Mouse (Mus musculus) forebrain, embryonic 13.5 days (tissue): Measurements from ENCODE around the gene Msx3. TPM values are rescaled to one million over a fixed set of nuclear protein-coding genes. Genes with fewer than 3 reads are reported as not detected.

Source experiments
- ATAC-seq: fragments of 200-750 bp; cut with Nextera tagmentation; 2 replicates; pipeline ENCODE4 v1.8.0; 2017
- H3K27ac ChIP-seq: fragments of 300-500 bp; sonication (generic); 2 replicates; pipeline ENCODE4 v1.5.1; 2015; ENCODE audit warnings: inconsistent platforms, mild to moderate bottlenecking, moderate library complexity
- H3K27me3 ChIP-seq: fragments of 300-500 bp; sonication (generic); 2 replicates; pipeline ENCODE4 v1.6.1; 2015; ENCODE audit warnings: mild to moderate bottlenecking, inconsistent platforms
- H3K36me3 ChIP-seq: fragments of 300-500 bp; sonication (generic); 2 replicates; pipeline ENCODE4 v1.6.1; 2015; ENCODE audit warnings: mild to moderate bottlenecking, inconsistent platforms; ENCODE audit not compliant: poor library complexity, severe bottlenecking
- H3K4me1 ChIP-seq: fragments of 300-500 bp; sonication (generic); 2 replicates; pipeline ENCODE4 v1.6.1; 2015; ENCODE audit warnings: inconsistent platforms
- H3K4me2 ChIP-seq: fragments of 300-500 bp; sonication (generic); 2 replicates; pipeline ENCODE4 v1.6.1; 2015; ENCODE audit warnings: inconsistent platforms, mild to moderate bottlenecking, moderate library complexity
- H3K4me3 ChIP-seq: fragments of 300-500 bp; sonication (generic); 2 replicates; pipeline ENCODE4 v1.5.1; 2015; ENCODE audit warnings: mild to moderate bottlenecking, inconsistent platforms
- H3K9ac ChIP-seq: fragments of 300-500 bp; sonication (generic); 2 replicates; pipeline ENCODE4 v1.6.1; 2015; ENCODE audit warnings: mild to moderate bottlenecking, inconsistent platforms
- H3K9me3 ChIP-seq: fragments of 300-500 bp; sonication (generic); replicated peaks from 2 replicates; pipeline ENCODE4 v1.6.1; 2016; ENCODE audit warnings: inconsistent platforms
- WGBS: fragments of 180-500 bp; shearing (Covaris S2); methylation state at CpG from one replicate; pipeline ENCODE4 v1.1.7; 2015; 5-methylcytosine and 5-hydroxymethylcytosine counted together
- polyA plus RNA-seq: library from polyadenylated mRNA; unstranded; fragments of >200 nt; fragmentation: Nextera tagmentation; extraction: Ambion mirVana; gene quantifications from 2 replicates; pipeline ENCODE4 v1.2.1, GENCODE M21; 2015

The Msx3 gene
- polyA plus RNA-seq, 1 experiment from 2014 or later = 2.0 TPM

DNA sequence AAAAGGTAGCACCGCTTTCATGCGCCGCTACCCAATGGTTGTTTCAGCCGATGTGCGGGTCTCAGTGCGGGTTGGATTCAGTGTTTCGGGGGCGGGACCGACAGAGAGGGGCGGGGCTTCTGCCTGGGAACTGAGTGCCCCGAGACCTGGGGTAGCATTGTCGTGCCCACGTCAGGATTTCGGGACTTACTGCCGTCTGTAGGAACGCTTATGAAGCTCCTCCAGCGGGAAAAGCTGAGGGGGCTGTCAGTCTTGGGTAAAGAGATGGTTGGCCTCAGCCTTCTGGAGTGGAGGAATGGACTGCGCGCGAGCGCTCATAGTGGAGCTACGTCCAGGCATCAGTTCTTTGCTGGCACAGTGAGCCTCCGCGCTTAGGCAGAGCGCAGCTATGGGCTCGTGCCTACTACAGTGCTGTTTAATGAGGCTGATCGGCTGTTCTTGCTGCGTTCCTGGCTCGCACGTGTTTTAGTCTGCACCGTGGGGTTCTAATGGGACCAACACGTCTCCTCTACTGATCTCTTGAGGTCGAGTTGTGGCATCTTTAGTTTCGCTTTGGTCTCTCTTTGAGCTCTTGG, 313 bp upstream of the Msx3 start:
- Histone ChIP-seq H3K4me2 (peak overlapping the region; percentile 72), H3K9me3 (no peaks in the 10 kb centered on the region), H3K27ac (no peak overlapping the region), H3K4me3 (peak overlapping the region; percentile 42), H3K27me3 (peaks cover 98% of the 10 kb centered on the region), H3K4me1 (peaks cover 25% of the 10 kb centered on the region), H3K36me3 (no peaks in the 10 kb centered on the region), H3K9ac (peak overlapping the region; percentile 38; the same call in 1 of the 2 replicates)
- ATAC-seq = peak; percentile 80
- WGBS = under 1% methylated on average over 34 of the region's 34 CpGs

- no peak overlapping the region for H3K27ac ChIP-seq
- H3K9ac ChIP-seq = no peak overlapping the region
- no peaks in the 10 kb centered on the region for H3K9me3 ChIP-seq
- under 1% methylated on average over 33 of the region's 33 CpGs for WGBS
- peak; percentile 28; the same call in 1 of the 2 replicates for ATAC-seq
- H3K36me3 ChIP-seq = no peaks in the 10 kb centered on the region
- H3K4me2 ChIP-seq = peak overlapping the region; percentile 72
- peaks cover 96% of the 10 kb centered on the region for H3K27me3 ChIP-seq
- peak overlapping the region; percentile 42 for H3K4me3 ChIP-seq
- H3K4me1 ChIP-seq = peaks cover 25% of the 10 kb centered on the region
Observed at GRCm38 (mm10) chr7:140047811-140048311, 1.0 kb downstream of the Msx3 start.

DNA sequence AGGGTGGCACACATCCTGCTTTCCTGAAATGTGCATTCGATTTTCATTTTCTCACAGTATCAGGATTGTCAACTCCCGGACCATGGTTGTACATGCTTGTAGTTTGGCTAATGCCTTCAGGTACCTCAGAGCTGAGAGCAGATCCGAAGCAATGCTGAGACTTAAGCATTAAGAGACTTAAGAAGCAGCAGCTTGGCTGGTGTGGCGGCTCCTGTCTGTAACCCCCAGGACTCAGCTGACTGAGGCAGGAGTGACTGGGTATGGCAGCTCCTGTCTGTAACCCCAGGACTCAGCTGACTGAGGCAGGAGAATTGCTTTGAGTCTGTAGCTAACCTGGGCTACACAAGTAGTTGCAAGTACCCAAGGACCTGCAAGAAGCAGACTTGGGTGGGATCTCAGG, 3.3 kb downstream of the Msx3 start:
- Histone ChIP-seq H3K4me1 (peaks cover 25% of the 10 kb centered on the region), H3K27ac (no peak overlapping the region), H3K4me2 (no peak overlapping the region), H3K9me3 (no peaks in the 10 kb centered on the region), H3K9ac (no peak overlapping the region), H3K27me3 (peaks cover 78% of the 10 kb centered on the region), H3K4me3 (no peak overlapping the region), H3K36me3 (peaks cover 6% of the 10 kb centered on the region)
- 76% methylated on average over 4 of the region's 4 CpGs for WGBS
- ATAC-seq = no peak

DNA sequence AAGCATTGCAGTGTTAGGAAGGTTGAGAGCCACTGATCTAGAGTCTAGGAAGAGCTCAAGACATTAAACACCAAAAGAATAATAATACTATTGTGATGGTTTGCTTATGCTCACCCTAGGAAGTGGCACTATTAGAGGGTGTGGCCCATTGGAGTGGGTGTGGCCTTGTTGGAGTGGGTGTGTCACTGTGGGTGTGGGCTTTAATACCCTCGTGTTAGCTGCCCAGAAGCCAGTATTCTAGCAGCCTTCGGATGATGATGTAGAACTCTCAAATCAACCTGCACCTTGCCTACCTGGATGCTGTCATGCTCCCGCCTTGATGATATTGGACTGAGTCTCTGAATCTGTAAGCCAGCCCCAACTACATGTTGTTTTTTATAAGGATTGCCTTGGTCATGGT, 6.2 kb downstream of the Msx3 start:
- peaks cover 16% of the 10 kb centered on the region for H3K36me3 ChIP-seq
- peaks cover 3% of the 10 kb centered on the region for H3K4me1 ChIP-seq
- H3K27ac ChIP-seq = no peak overlapping the region
- H3K9me3 ChIP-seq = no peaks in the 10 kb centered on the region
- H3K9ac ChIP-seq = no peak overlapping the region
- no peak overlapping the region for H3K4me3 ChIP-seq
- 70% methylated on average over 3 of the region's 3 CpGs for WGBS
- no peak for ATAC-seq
- H3K4me2 ChIP-seq = no peak overlapping the region
- peaks cover 50% of the 10 kb centered on the region for H3K27me3 ChIP-seq

GRCm38 (mm10) chr7:140037171-140037555, 11.7 kb downstream of the Msx3 start:
- no peaks in the 10 kb centered on the region for H3K27me3 ChIP-seq
- peak overlapping the region; percentile 89 for H3K9ac ChIP-seq
- no peak overlapping the region for H3K27ac ChIP-seq
- H3K9me3 ChIP-seq = no peaks in the 10 kb centered on the region
- ATAC-seq = no peak
- peak overlapping the region; percentile 72 for H3K4me3 ChIP-seq
- H3K4me1 ChIP-seq = peaks cover 29% of the 10 kb centered on the region
- peak overlapping the region; percentile 89 for H3K4me2 ChIP-seq
- peaks cover 34% of the 10 kb centered on the region for H3K36me3 ChIP-seq
- WGBS = 59% methylated on average over 3 of the region's 3 CpGs

DNA sequence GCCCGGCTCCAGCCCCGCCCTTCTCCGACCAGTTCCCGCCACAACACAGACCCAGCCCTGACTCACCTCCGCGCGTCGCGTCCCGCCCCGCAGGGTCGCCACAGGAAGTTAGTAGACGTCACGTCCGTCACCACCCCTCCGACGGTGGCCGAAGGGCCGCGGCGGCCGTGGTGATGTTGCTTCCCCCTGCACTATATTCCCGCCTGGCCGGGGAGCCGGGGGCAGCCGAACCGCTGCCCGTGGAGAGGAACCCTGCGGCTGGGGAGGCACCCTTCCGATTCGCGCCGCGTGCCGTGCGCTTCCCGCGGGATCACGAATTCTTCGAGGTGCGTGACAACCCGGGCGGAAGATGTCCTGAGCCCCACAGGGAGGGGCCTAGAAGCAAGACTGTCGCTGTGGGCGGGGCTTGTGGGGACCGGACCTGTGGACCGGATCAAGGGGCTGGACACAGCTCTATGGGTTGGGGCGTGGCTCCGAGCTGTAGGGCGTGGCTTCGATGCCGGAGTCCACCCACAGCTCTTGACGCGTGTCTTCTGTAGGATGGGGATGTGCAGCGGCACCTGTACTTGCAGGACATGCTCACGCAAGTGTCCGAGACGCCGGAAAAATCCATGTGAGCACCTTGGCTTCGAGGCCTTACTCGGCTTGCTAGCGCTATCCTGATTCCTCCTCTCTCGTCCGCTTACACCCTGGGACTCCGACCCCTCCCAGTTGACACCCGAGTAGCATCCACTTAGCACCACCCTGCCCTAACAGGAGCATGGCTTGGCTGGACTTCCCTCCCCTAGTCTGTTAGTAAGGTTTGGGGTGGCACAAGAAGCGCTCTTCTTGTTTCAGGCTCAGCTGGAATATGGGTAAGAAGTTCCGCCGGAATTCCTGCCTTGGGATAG, 12.4 kb downstream of the Msx3 start, which contains the start of the genes Zfp511 and Tubgcp2:
Gene Zfp511, plus strand, starts transcription at position 111 of the 890 bp plus-strand sequence.
Gene Tubgcp2, minus strand, starts transcription at position 389 of the 890 bp plus-strand sequence.
- peaks cover 40% of the 10 kb centered on the region for H3K36me3 ChIP-seq
- WGBS = 1% methylated on average over 69 of the region's 69 CpGs
- peak; percentile 97 for ATAC-seq
- no peaks in the 10 kb centered on the region for H3K27me3 ChIP-seq
- peaks cover 29% of the 10 kb centered on the region for H3K4me1 ChIP-seq
- H3K9me3 ChIP-seq = no peaks in the 10 kb centered on the region
- H3K9ac ChIP-seq = peak within 1 kb of the TSS; percentile 89
- peak within 1 kb of the TSS; percentile 80 for H3K27ac ChIP-seq
- peak within 1 kb of the TSS; percentile 72 for H3K4me3 ChIP-seq
- peak within 1 kb of the TSS; percentile 89 for H3K4me2 ChIP-seq

GRCm38 (mm10) chr7:140035456-140035855, 13.4 kb downstream of the Msx3 start:
- ATAC-seq = no peak
- Histone ChIP-seq H3K4me3 (peak overlapping the region; percentile 72), H3K27ac (peak overlapping the region; percentile 80; the same call in 1 of the 2 replicates), H3K4me2 (peak overlapping the region; percentile 89), H3K9me3 (no peaks in the 10 kb centered on the region), H3K9ac (peak overlapping the region; percentile 89), H3K36me3 (peaks cover 43% of the 10 kb centered on the region), H3K4me1 (peaks cover 29% of the 10 kb centered on the region), H3K27me3 (no peaks in the 10 kb centered on the region)
- WGBS = 16% methylated on average over 7 of the region's 7 CpGs

- H3K27ac ChIP-seq = no peak overlapping the region
- no peak overlapping the region for H3K4me2 ChIP-seq
- H3K9me3 ChIP-seq = no peaks in the 10 kb centered on the region
- 98% methylated on average over 9 of the region's 9 CpGs for WGBS
- H3K36me3 ChIP-seq = peaks cover 54% of the 10 kb centered on the region
- no peaks in the 10 kb centered on the region for H3K27me3 ChIP-seq
- H3K4me3 ChIP-seq = no peak overlapping the region
- no peak overlapping the region for H3K9ac ChIP-seq
- no peak for ATAC-seq
- H3K4me1 ChIP-seq = peaks cover 29% of the 10 kb centered on the region
Observed at GRCm38 (mm10) chr7:140033386-140033785, 15.5 kb downstream of the Msx3 start.

GRCm38 (mm10) chr7:140032366-140032765, 16.5 kb downstream of the Msx3 start:
- Histone ChIP-seq H3K4me3 (no peak overlapping the region), H3K9me3 (no peaks in the 10 kb centered on the region), H3K36me3 (peaks cover 62% of the 10 kb centered on the region), H3K27me3 (no peaks in the 10 kb centered on the region), H3K4me2 (no peak overlapping the region), H3K9ac (no peak overlapping the region), H3K27ac (no peak overlapping the region), H3K4me1 (peaks cover 25% of the 10 kb centered on the region)
- WGBS = 96% methylated on average over 10 of the region's 10 CpGs
- ATAC-seq = no peak

- H3K4me1 ChIP-seq = peaks cover 19% of the 10 kb centered on the region
- no peaks in the 10 kb centered on the region for H3K27me3 ChIP-seq
- H3K9me3 ChIP-seq = no peaks in the 10 kb centered on the region
- H3K27ac ChIP-seq = no peak overlapping the region
- 95% methylated on average over 12 of the region's 12 CpGs for WGBS
- no peak for ATAC-seq
- H3K4me2 ChIP-seq = no peak overlapping the region
- no peak overlapping the region for H3K4me3 ChIP-seq
- no peak overlapping the region for H3K9ac ChIP-seq
- peaks cover 62% of the 10 kb centered on the region for H3K36me3 ChIP-seq
Observed at GRCm38 (mm10) chr7:140031771-140032170, 17.1 kb downstream of the Msx3 start.

DNA sequence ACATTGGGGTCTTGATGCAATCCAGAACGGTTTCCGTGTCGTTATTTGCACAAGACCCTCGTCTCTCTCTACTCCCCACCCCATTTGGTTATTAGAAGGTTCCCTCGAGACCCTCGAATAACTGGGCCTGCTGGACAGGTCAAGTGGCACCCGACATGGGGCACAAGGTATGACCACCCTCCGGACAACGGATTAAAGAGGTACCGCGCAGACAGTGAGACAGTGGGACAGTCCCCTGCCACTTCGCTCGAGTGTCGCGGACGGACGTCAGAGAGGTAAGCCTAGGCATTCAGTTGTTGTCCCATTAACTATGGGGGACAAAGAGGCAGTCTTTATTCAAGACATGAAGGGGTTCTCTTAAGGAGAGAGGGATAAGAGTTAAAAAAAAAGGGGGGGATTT, 37.6 kb downstream of the Msx3 start:
- H3K27ac ChIP-seq = no peak overlapping the region
- peaks cover 45% of the 10 kb centered on the region for H3K36me3 ChIP-seq
- WGBS = 97% methylated on average over 17 of the region's 17 CpGs
- H3K4me2 ChIP-seq = no peak overlapping the region
- no peak for ATAC-seq
- H3K9me3 ChIP-seq = no peaks in the 10 kb centered on the region
- H3K27me3 ChIP-seq = no peaks in the 10 kb centered on the region
- no peaks in the 10 kb centered on the region for H3K4me1 ChIP-seq
- no peak overlapping the region for H3K4me3 ChIP-seq
- H3K9ac ChIP-seq = no peak overlapping the region

- Histone ChIP-seq H3K4me3 (no peak overlapping the region), H3K4me1 (no peaks in the 10 kb centered on the region), H3K27me3 (no peaks in the 10 kb centered on the region), H3K4me2 (no peak overlapping the region), H3K27ac (no peak overlapping the region), H3K9me3 (no peaks in the 10 kb centered on the region), H3K36me3 (peaks cover 70% of the 10 kb centered on the region), H3K9ac (no peak overlapping the region)
- WGBS = 96% methylated on average over 9 of the region's 9 CpGs
- ATAC-seq = no peak
Observed at GRCm38 (mm10) chr7:140007781-140008180, 41.1 kb downstream of the Msx3 start.
